Mouse (Mus musculus): Measurements from ENCODE around the gene Tcam1. TPM values are rescaled to one million over a fixed set of nuclear protein-coding genes. Genes with fewer than 3 reads are reported as not detected.

Gene Tcam1
- polyA plus RNA-seq, 1 experiment from 2014 or later, result 0.21 TPM

GRCm38 (mm10) chr11:106266431-106266830, 10.0 kb upstream of the Tcam1 start:
- H3K4me1 ChIP-seq, result peaks cover 39% of the 10 kb centered on the region
- H3K36me3 ChIP-seq (replicated peaks), result peaks cover 81% of the 10 kb centered on the region
- no peaks in the 10 kb centered on the region for H3K9me3 ChIP-seq
- no peak overlapping the region for H3K27ac ChIP-seq (replicated peaks)
- no peaks in the 10 kb centered on the region for H3K27me3 ChIP-seq (replicated peaks; ENCODE audit: low read depth, poor library complexity, severe bottlenecking)
- no peak for DNase-seq (ENCODE audit: low spot score)
- WGBS, result 94% methylated on average over 10 of the region's 10 CpGs
- no peak overlapping the region for H3K4me3 ChIP-seq

- Histone ChIP-seq H3K36me3 (replicated peaks) (peaks cover 72% of the 10 kb centered on the region), H3K27me3 (replicated peaks; ENCODE audit: low read depth, poor library complexity, severe bottlenecking) (no peaks in the 10 kb centered on the region), H3K4me3 (peak overlapping the region; percentile 17; the same call in 1 of the 2 replicates), H3K9me3 (no peaks in the 10 kb centered on the region), H3K4me1 (peaks cover 43% of the 10 kb centered on the region), H3K27ac (replicated peaks) (peak overlapping the region; percentile 77; the same call in 1 of the 2 replicates)
- 80% methylated on average over 15 of the region's 15 CpGs for WGBS
- DNase-seq (ENCODE audit: low spot score), result no peak
Observed at GRCm38 (mm10) chr11:106267311-106267852, 9.1 kb upstream of the Tcam1 start.

- Histone ChIP-seq H3K27ac (replicated peaks) (peak overlapping the region; percentile 77), H3K4me1 (peaks cover 45% of the 10 kb centered on the region), H3K9me3 (no peaks in the 10 kb centered on the region), H3K27me3 (replicated peaks; ENCODE audit: low read depth, poor library complexity, severe bottlenecking) (no peaks in the 10 kb centered on the region), H3K36me3 (replicated peaks) (peaks cover 67% of the 10 kb centered on the region), H3K4me3 (peak overlapping the region; percentile 33; the same call in 1 of the 2 replicates)
- 78% methylated on average over 5 of the region's 5 CpGs for WGBS
- DNase-seq (ENCODE audit: low spot score), result no peak
Observed at GRCm38 (mm10) chr11:106267871-106268270, 8.6 kb upstream of the Tcam1 start.

- peaks cover 60% of the 10 kb centered on the region for H3K36me3 ChIP-seq (replicated peaks)
- H3K4me3 ChIP-seq, result peak overlapping the region; percentile 33
- DNase-seq (ENCODE audit: low spot score), result no peak
- H3K27me3 ChIP-seq (replicated peaks; ENCODE audit: low read depth, poor library complexity, severe bottlenecking), result no peaks in the 10 kb centered on the region
- 61% methylated on average over 8 of the region's 8 CpGs for WGBS
- H3K9me3 ChIP-seq, result no peaks in the 10 kb centered on the region
- H3K4me1 ChIP-seq, result peaks cover 51% of the 10 kb centered on the region
- H3K27ac ChIP-seq (replicated peaks), result peak overlapping the region; percentile 77
Observed at GRCm38 (mm10) chr11:106268326-106269059, 8.0 kb upstream of the Tcam1 start.

GRCm38 (mm10) chr11:106269060-106269431, 7.4 kb upstream of the Tcam1 start:
- Histone ChIP-seq H3K9me3 (no peaks in the 10 kb centered on the region), H3K4me3 (peak overlapping the region; percentile 33), H3K27ac (replicated peaks) (peak overlapping the region; percentile 77), H3K27me3 (replicated peaks; ENCODE audit: low read depth, poor library complexity, severe bottlenecking) (no peaks in the 10 kb centered on the region), H3K36me3 (replicated peaks) (peaks cover 55% of the 10 kb centered on the region), H3K4me1 (peaks cover 55% of the 10 kb centered on the region)
- 53% methylated on average over 3 of the region's 3 CpGs for WGBS
- DNase-seq (ENCODE audit: low spot score), result no peak

- peak overlapping the region; percentile 98 for H3K27ac ChIP-seq (replicated peaks)
- WGBS, result 44% methylated on average over 5 of the region's 5 CpGs
- H3K9me3 ChIP-seq, result no peaks in the 10 kb centered on the region
- peak; percentile 40 for DNase-seq (ENCODE audit: low spot score)
- peaks cover 72% of the 10 kb centered on the region for H3K4me1 ChIP-seq
- H3K27me3 ChIP-seq (replicated peaks; ENCODE audit: low read depth, poor library complexity, severe bottlenecking), result no peaks in the 10 kb centered on the region
- peaks cover 33% of the 10 kb centered on the region for H3K36me3 ChIP-seq (replicated peaks)
- H3K4me3 ChIP-seq, result peak overlapping the region; percentile 99
Observed at GRCm38 (mm10) chr11:106271131-106271793, 5.2 kb upstream of the Tcam1 start.

- no peaks in the 10 kb centered on the region for H3K27me3 ChIP-seq (replicated peaks; ENCODE audit: low read depth, poor library complexity, severe bottlenecking)
- H3K36me3 ChIP-seq (replicated peaks), result peaks cover 25% of the 10 kb centered on the region
- DNase-seq (ENCODE audit: low spot score), result no peak
- H3K27ac ChIP-seq (replicated peaks), result peak overlapping the region; percentile 98
- H3K9me3 ChIP-seq, result no peaks in the 10 kb centered on the region
- WGBS, result 2% methylated on average over 41 of the region's 41 CpGs
- peaks cover 77% of the 10 kb centered on the region for H3K4me1 ChIP-seq
- H3K4me3 ChIP-seq, result peak overlapping the region; percentile 99
Observed at GRCm38 (mm10) chr11:106271794-106272643, 4.5 kb upstream of the Tcam1 start.

GRCm38 (mm10) chr11:106272644-106273310, 3.7 kb upstream of the Tcam1 start, which contains the start of gene Smarcd2:
Gene Smarcd2, minus strand, starts transcription at chr11:106272972.
- DNase-seq (ENCODE audit: low spot score), result peak; percentile 100
- Histone ChIP-seq H3K27me3 (replicated peaks; ENCODE audit: low read depth, poor library complexity, severe bottlenecking) (0 out of 2 replicates have a peak, but pooled peaks cover 4% of the 10 kb centered on the region), H3K9me3 (no peaks in the 10 kb centered on the region), H3K4me3 (peak within 1 kb of the TSS; percentile 99), H3K27ac (replicated peaks) (peak within 1 kb of the TSS; percentile 98), H3K36me3 (replicated peaks) (peaks cover 18% of the 10 kb centered on the region), H3K4me1 (peaks cover 70% of the 10 kb centered on the region)
- WGBS, result under 1% methylated on average over 72 of the region's 72 CpGs

GRCm38 (mm10) chr11:106273311-106273684, 3.2 kb upstream of the Tcam1 start:
- DNase-seq (ENCODE audit: low spot score), result no peak
- H3K4me1 ChIP-seq, result peaks cover 65% of the 10 kb centered on the region

GRCm38 (mm10) chr11:106273811-106274210, 2.7 kb upstream of the Tcam1 start:
- Histone ChIP-seq H3K4me3 (peak overlapping the region; percentile 99), H3K4me1 (peaks cover 60% of the 10 kb centered on the region), H3K9me3 (no peaks in the 10 kb centered on the region), H3K27me3 (replicated peaks; ENCODE audit: low read depth, poor library complexity, severe bottlenecking) (0 out of 2 replicates have a peak, but pooled peaks cover 11% of the 10 kb centered on the region), H3K27ac (replicated peaks) (peak overlapping the region; percentile 98; the same call in 1 of the 2 replicates), H3K36me3 (replicated peaks) (peaks cover 8% of the 10 kb centered on the region)
- 92% methylated on average over 6 of the region's 6 CpGs for WGBS
- DNase-seq (ENCODE audit: low spot score), result no peak

More at GRCm38 (mm10) chr11:106273311-106273684, 3.2 kb upstream of the Tcam1 start:
- Histone ChIP-seq H3K36me3 (replicated peaks) (peaks cover 14% of the 10 kb centered on the region), H3K9me3 (no peaks in the 10 kb centered on the region), H3K4me3 (peak overlapping the region; percentile 99), H3K27ac (replicated peaks) (peak overlapping the region; percentile 98), H3K27me3 (replicated peaks; ENCODE audit: low read depth, poor library complexity, severe bottlenecking) (0 out of 2 replicates have a peak, but pooled peaks cover 9% of the 10 kb centered on the region)
- 18% methylated on average over 16 of the region's 16 CpGs for WGBS

GRCm38 (mm10) chr11:106274374-106274773, 2.1 kb upstream of the Tcam1 start:
- 0 out of 2 replicates have a peak, but pooled peaks cover 11% of the 10 kb centered on the region for H3K27me3 ChIP-seq (replicated peaks; ENCODE audit: low read depth, poor library complexity, severe bottlenecking)
- 84% methylated on average over 1 of the region's 1 CpGs for WGBS
- peaks cover 55% of the 10 kb centered on the region for H3K4me1 ChIP-seq
- no peak overlapping the region for H3K4me3 ChIP-seq
- no peaks in the 10 kb centered on the region for H3K9me3 ChIP-seq
- no peak for DNase-seq (ENCODE audit: low spot score)
- no peak overlapping the region for H3K27ac ChIP-seq (replicated peaks)
- peaks cover 7% of the 10 kb centered on the region for H3K36me3 ChIP-seq (replicated peaks)

Data from embryonic facial prominence, embryonic 10.5 days (tissue).